Mouse (Mus musculus) mouse embryonic stem cell (cell line): ENCODE results near the gene Camsap1.

Source experiments
- in situ Hi-C, 2 experiments: fragments of 300-500 bp; cut with MboI; formaldehyde crosslinking; loops; 1 replicate in 1 of 2; 3 replicates in 1 of 2; pipeline ENCODE4 v1.14.3; 2019 to 2020; ENCODE audit warnings: low sequenced_read_pairs in 2 of 2, low pct_unique_long_range_greater_than_20kb in 1 of 2, mixed read lengths in 1 of 2; ENCODE audit not compliant: unreplicated experiment in 1 of 2

The Camsap1 gene

GRCm38 (mm10) chr2:25983159-25983907 lies at the start of gene Camsap1:
Gene Camsap1, minus strand, starts transcription at chr2:25983282.
- in situ Hi-C loops, result no loop called here

GRCm38 (mm10) chr2:26030288-26030687 lies 47.2 kb upstream of the Camsap1 start:
- in situ Hi-C loops, result no loop called here

GRCm38 (mm10) chr2:26024138-26025075 lies 41.3 kb upstream of the Camsap1 start:
- in situ Hi-C loops, result loop anchor here in 1 of 2 experiments (10.0 kb wide), 1 partner anchor 110 kb away; no protein-coding TSS in a partner anchor

- in situ Hi-C loops, result loop anchor here in 1 of 2 experiments (10.0 kb wide), 1 partner anchor 112 kb away; no protein-coding TSS in a partner anchor
Measured at GRCm38 (mm10) chr2:26022626-26023025, 39.5 kb upstream of the Camsap1 start.

GRCm38 (mm10) chr2:26022258-26022565 lies 39.1 kb upstream of the Camsap1 start:
- in situ Hi-C loops, result loop anchor here in 1 of 2 experiments (10.0 kb wide), 1 partner anchor 113 kb away; no protein-coding TSS in a partner anchor

- in situ Hi-C loops, result loop anchor here in 1 of 2 experiments (10.0 kb wide), 1 partner anchor 113 kb away; no protein-coding TSS in a partner anchor
Measured at GRCm38 (mm10) chr2:26021561-26022257, 38.6 kb upstream of the Camsap1 start, which contains the start of gene Ubac1. Gene Ubac1, minus strand, starts transcription at chr2:26021747.

- in situ Hi-C loops, result loop anchor here in 1 of 2 experiments (10.0 kb wide), 1 partner anchor 114 kb away; no protein-coding TSS in a partner anchor
Measured at GRCm38 (mm10) chr2:26020714-26021560, 37.9 kb upstream of the Camsap1 start.

GRCm38 (mm10) chr2:26019923-26020322 lies 36.8 kb upstream of the Camsap1 start:
- in situ Hi-C loops, result loop anchor here in 1 of 2 experiments (10.0 kb wide), 1 partner anchor 115 kb away; no protein-coding TSS in a partner anchor

GRCm38 (mm10) chr2:26017326-26017725 lies 34.2 kb upstream of the Camsap1 start:
- in situ Hi-C loops, result no loop called here

- in situ Hi-C loops, result no loop called here
Measured at GRCm38 (mm10) chr2:26013674-26014073, 30.6 kb upstream of the Camsap1 start.

- in situ Hi-C loops, result no loop called here
Measured at GRCm38 (mm10) chr2:26011420-26011819, 28.3 kb upstream of the Camsap1 start.

- in situ Hi-C loops, result no loop called here
Measured at GRCm38 (mm10) chr2:26002001-26002400, 18.9 kb upstream of the Camsap1 start.

- in situ Hi-C loops, result no loop called here
Measured at GRCm38 (mm10) chr2:26001136-26001535, 18.1 kb upstream of the Camsap1 start.

- in situ Hi-C loops, result no loop called here
Measured at GRCm38 (mm10) chr2:25997716-25998115, 14.6 kb upstream of the Camsap1 start.

- in situ Hi-C loops, result no loop called here
Measured at GRCm38 (mm10) chr2:25994791-25995190, 11.7 kb upstream of the Camsap1 start.

- in situ Hi-C loops, result no loop called here
Measured at GRCm38 (mm10) chr2:25992285-25992684, 9.2 kb upstream of the Camsap1 start.

GRCm38 (mm10) chr2:25989651-25990050 lies 6.6 kb upstream of the Camsap1 start:
- in situ Hi-C loops, result no loop called here

GRCm38 (mm10) chr2:25987817-25988216 lies 4.7 kb upstream of the Camsap1 start:
- in situ Hi-C loops, result no loop called here
